Mouse (Mus musculus): ENCODE results near the gene Capn5. TPM values are rescaled to one million over a fixed set of nuclear protein-coding genes. Genes with fewer than 3 reads are reported as not detected.

Gene Capn5
- total and polyA plus RNA-seq, 2 experiments from 2014 or later, result 20.9 to 51.9 TPM

DNA sequence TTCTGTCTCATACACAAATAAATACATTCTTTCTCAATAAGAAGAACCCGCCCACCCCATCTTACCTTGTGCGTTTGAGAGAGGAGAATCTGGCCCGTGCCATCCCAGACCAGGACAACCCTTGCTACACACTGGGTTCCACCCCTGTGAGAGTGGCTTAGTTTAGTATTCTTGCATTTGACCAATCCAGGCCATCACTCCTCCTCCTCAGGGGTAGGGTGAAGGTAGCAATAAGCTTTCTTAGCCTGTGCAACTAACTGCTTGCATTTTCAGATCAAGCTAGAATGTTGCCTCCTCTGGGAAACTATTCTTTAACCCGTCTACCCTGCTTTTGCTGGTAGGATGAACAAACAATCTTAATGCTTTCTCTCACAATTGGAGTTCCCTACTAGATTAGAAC lies 21.3 kb upstream of the Capn5 start, which contains the start of gene B3gnt6:
B3gnt6 (minus strand) TSS at position 101 of the 400 bp plus-strand sequence.
- no peak within 1 kb of the TSS for H3K27ac ChIP-seq (ENCODE audit: low read depth, low read length)
- H3K9me3 ChIP-seq (ENCODE audit: low read length), result no peaks in the 10 kb centered on the region
- no peak for DNase-seq (ENCODE audit: low spot score)
- H3K27me3 ChIP-seq (ENCODE audit: insufficient read depth, low read length), result peaks cover 18% of the 10 kb centered on the region
- no peaks in the 10 kb centered on the region for H3K4me1 ChIP-seq (ENCODE audit: insufficient read depth, low read length)
- WGBS, result 95% methylated on average over 4 of the region's 4 CpGs
- no peak for ATAC-seq (ENCODE audit: low FRiP score)
- H3K9ac ChIP-seq (replicated peaks; ENCODE audit: low read length, poor library complexity, severe bottlenecking), result no peak within 1 kb of the TSS
- no peaks in the 10 kb centered on the region for H3K36me3 ChIP-seq (ENCODE audit: insufficient read depth, low read length)
- no peak for TF ChIP-seq CTCF (IDR thresholded peaks at IDR 0.05)
- H3K4me2 ChIP-seq (ENCODE audit: low read depth, low read length, poor library complexity, severe bottlenecking), result no peak within 1 kb of the TSS
- H3K4me3 ChIP-seq (ENCODE audit: low read depth, low read length), result no peak within 1 kb of the TSS

DNA sequence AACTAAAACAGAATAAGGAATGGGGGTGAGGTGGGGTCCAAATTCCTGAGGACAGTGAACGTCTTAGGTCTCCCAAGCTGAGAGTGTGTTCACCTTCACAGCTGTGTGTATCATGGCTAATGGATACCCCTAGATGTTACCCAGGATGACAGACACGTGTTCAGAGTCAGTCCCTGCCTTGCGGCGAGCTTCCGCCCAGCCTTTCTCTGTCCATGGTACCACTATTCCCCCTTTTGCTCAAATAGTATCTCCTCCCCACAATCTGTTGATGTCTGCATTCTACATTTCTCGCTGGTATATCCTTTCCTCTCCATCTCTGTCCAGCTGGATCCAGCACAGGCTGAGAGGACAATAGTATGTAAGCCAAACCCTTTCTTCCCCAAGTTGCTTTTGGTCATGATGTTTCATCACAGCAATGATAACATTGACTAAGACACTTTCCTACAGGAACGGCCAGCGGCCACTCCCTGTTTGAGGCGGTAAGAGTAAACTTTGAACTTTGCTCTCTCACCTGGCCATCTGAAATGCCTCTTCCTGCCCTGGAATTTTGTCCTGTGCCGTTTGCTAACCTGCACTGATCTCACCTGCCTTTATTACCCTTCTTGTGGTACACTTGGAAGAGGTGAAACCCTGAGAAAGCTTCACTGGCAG lies 17.2 kb upstream of the Capn5 start:
- Histone ChIP-seq H3K9ac (replicated peaks; ENCODE audit: low read length, poor library complexity, severe bottlenecking) (no peak overlapping the region), H3K9me3 (ENCODE audit: low read length) (no peaks in the 10 kb centered on the region), H3K27me3 (ENCODE audit: insufficient read depth, low read length) (peaks cover 36% of the 10 kb centered on the region), H3K4me1 (ENCODE audit: insufficient read depth, low read length) (0 out of 2 replicates have a peak, but pooled peaks cover 7% of the 10 kb centered on the region), H3K4me3 (ENCODE audit: low read depth, low read length) (no peak overlapping the region), H3K4me2 (ENCODE audit: low read depth, low read length, poor library complexity, severe bottlenecking) (no peak overlapping the region), H3K27ac (ENCODE audit: low read depth, low read length) (no peak overlapping the region), H3K36me3 (ENCODE audit: insufficient read depth, low read length) (no peaks in the 10 kb centered on the region)
- no peak for TF ChIP-seq CTCF (IDR thresholded peaks at IDR 0.05)
- WGBS, result 59% methylated on average over 10 of the region's 10 CpGs
- DNase-seq (ENCODE audit: low spot score), result no peak
- ATAC-seq (ENCODE audit: low FRiP score), result no peak

DNA sequence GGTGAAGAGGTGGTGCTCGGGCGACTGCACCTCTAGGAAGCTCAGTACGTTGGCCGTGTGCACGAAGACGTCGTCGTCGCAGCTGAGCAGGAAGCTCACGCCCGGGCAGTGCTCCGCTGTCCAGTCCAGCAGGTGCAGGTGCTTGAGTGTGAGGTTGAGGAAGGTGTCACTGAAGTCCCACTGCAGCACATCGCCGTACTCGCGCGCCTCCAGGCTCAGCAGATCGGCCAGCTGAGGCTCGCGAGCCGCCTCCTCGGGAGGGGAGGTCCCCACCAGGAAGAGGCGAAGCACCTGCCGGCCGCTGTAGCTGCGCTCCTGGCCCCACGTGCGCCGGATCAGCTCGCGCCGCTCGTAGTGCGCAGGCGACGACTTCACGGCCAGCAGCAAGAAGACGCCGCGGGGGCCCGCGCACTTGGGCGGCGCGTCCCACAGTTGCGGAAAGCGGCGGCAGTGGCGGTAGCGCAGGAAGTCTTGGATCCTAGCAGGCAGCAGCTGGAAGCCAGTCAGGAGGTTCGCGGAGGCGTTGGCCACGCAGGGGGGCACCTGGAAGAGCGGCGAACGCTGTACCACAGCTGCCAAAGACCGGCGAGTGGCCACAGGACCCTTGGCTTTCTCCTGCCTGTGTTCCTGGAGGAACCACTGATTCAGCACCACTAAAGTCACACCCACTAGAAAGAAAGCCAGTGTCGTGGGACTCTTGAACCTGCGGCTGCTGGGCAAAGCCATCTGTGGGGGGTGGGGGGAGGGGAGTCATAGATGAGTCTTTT lies 16.1 kb upstream of the Capn5 start:
- Histone ChIP-seq H3K27me3 (ENCODE audit: insufficient read depth, low read length) (peaks cover 42% of the 10 kb centered on the region), H3K4me2 (ENCODE audit: low read depth, low read length, poor library complexity, severe bottlenecking) (peak overlapping the region; percentile 85), H3K36me3 (ENCODE audit: insufficient read depth, low read length) (no peaks in the 10 kb centered on the region), H3K9ac (replicated peaks; ENCODE audit: low read length, poor library complexity, severe bottlenecking) (peak overlapping the region; percentile 29), H3K27ac (ENCODE audit: low read depth, low read length) (no peak overlapping the region), H3K9me3 (ENCODE audit: low read length) (no peaks in the 10 kb centered on the region), H3K4me1 (ENCODE audit: insufficient read depth, low read length) (0 out of 2 replicates have a peak, but pooled peaks cover 7% of the 10 kb centered on the region), H3K4me3 (ENCODE audit: low read depth, low read length) (peak overlapping the region; percentile 40)
- TF ChIP-seq CTCF (IDR thresholded peaks at IDR 0.05), result no peak
- ATAC-seq (ENCODE audit: low FRiP score) (peak; percentile 71), DNase-seq (ENCODE audit: low spot score) (peak; percentile 32)
- WGBS, result 2% methylated on average over 61 of the region's 61 CpGs

DNA sequence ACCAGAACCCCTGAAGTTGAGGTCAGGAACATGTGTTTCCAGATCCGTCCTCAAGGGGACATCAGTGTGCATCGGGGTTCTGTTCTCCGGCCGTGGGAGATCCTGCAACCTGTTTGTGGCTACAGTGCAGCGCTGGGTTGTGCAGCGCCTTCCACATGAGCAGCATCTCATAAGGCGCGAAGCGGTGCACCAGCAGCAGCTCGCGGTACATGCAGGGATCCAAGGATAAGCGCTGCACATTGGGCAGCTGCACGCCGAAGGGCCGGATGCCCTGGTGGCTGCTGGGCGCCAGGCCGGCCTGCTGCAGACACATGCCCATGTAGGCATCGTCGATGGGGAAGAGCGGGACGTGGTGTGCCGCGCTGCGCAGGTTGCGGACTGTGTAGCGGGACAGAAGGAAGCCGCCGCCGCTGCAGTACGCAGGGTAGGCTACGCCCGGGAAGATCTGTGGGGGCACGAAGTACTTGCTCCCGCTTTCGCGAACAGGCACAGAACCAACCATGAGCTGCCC lies 15.5 kb upstream of the Capn5 start:
- H3K9ac ChIP-seq (replicated peaks; ENCODE audit: low read length, poor library complexity, severe bottlenecking), result peak overlapping the region; percentile 29
- peak overlapping the region; percentile 85 for H3K4me2 ChIP-seq (ENCODE audit: low read depth, low read length, poor library complexity, severe bottlenecking)
- peak; percentile 60 for DNase-seq (ENCODE audit: low spot score)
- TF ChIP-seq CTCF (IDR thresholded peaks at IDR 0.05), result peak; percentile 67
- H3K9me3 ChIP-seq (ENCODE audit: low read length), result no peaks in the 10 kb centered on the region
- H3K4me1 ChIP-seq (ENCODE audit: insufficient read depth, low read length), result 0 out of 2 replicates have a peak, but pooled peaks cover 7% of the 10 kb centered on the region
- H3K27ac ChIP-seq (ENCODE audit: low read depth, low read length), result no peak overlapping the region
- no peaks in the 10 kb centered on the region for H3K36me3 ChIP-seq (ENCODE audit: insufficient read depth, low read length)
- peaks cover 42% of the 10 kb centered on the region for H3K27me3 ChIP-seq (ENCODE audit: insufficient read depth, low read length)
- peak overlapping the region; percentile 40 for H3K4me3 ChIP-seq (ENCODE audit: low read depth, low read length)
- ATAC-seq (ENCODE audit: low FRiP score), result peak; percentile 73
- WGBS, result 2% methylated on average over 36 of the region's 36 CpGs

DNA sequence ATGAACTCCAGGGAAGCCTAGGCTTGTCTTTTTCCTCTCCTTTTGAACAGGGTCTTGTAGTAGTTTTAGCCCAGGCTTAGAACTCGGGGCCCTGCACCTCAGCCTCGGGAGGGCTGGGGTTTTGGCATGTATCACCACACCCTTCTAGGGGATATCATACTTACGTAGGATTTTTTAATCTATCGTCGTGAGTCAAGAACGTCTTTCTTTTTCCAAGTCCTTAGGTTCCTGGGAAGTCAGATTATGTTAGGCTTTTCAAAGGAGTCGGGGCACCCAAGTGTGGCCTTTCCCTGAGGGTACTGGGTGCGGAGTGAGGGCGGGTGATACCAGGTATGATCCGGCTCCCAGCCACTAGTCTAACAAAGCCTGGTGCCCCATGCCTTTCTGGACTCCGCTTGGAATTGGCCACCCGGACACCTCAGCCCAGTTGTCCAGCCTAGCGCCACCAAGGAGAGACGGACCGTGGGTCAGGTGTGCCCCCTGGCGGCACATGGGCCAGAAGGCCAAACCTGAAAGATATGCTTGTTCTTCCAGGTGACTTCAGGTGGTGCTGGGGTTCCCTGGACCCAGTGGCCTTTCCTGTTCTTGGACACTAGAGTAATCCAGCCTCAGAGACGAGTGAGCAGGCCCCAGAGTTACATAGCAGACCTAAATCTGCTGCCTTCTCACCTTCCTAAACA lies 13.6 kb upstream of the Capn5 start:
- no peak for ATAC-seq (ENCODE audit: low FRiP score)
- Histone ChIP-seq H3K36me3 (ENCODE audit: insufficient read depth, low read length) (no peaks in the 10 kb centered on the region), H3K9me3 (ENCODE audit: low read length) (no peaks in the 10 kb centered on the region), H3K4me1 (ENCODE audit: insufficient read depth, low read length) (0 out of 2 replicates have a peak, but pooled peaks cover 7% of the 10 kb centered on the region), H3K27ac (ENCODE audit: low read depth, low read length) (no peak overlapping the region), H3K4me2 (ENCODE audit: low read depth, low read length, poor library complexity, severe bottlenecking) (no peak overlapping the region), H3K9ac (replicated peaks; ENCODE audit: low read length, poor library complexity, severe bottlenecking) (no peak overlapping the region), H3K4me3 (ENCODE audit: low read depth, low read length) (no peak overlapping the region), H3K27me3 (ENCODE audit: insufficient read depth, low read length) (peaks cover 40% of the 10 kb centered on the region)
- DNase-seq (ENCODE audit: low spot score), result no peak
- TF ChIP-seq CTCF (IDR thresholded peaks at IDR 0.05), result peak; percentile 50
- 73% methylated on average over 17 of the region's 17 CpGs for WGBS
